Mouse (Mus musculus): ENCODE measurements around the gene Paxbp1.

DNA sequence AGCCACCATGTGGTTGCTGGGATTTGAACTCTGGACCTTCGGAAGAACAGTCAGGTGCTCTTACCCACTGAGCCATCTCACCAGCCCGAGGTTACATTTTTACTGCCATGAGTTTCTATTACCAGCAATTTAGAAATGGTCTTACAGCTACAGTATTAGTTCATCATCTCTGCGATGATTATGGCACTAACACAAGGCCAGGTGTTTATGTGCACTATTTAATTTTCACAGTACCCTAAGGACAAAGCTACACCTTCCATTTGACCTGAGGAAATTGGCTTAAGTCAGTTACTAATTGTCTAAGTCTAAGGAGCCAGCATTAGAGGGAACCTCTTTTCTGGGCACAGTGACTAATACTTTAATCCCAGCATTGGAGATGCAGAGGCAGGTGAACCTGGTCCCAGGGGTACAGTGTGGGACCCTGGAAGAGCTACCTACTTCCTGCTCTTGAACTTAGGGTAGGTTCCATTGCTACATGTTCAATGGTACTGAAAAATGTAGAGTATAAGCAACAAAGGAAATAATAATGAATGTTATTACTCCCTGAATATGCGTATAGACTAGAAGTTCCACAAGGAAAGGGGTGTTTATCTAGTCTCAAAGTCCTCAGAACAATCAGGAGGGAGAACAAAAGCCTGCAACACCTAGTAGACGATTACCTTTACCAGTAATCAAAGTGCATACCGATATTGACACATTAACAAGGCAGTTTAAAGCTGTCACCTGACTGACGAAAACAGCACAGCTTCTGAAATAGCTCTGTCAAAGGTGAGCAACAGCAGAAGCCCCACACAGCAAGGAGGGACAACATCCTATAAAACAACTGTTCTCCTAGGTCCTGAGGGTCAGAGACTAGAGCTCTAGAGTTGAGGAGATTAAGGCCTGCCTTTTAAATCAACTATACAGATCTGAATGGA lies 47.8 kb downstream of the Paxbp1 start:
- TF ChIP-seq CTCF (IDR thresholded peaks at IDR 0.05; ENCODE audit: low read depth) (no peak), EP300 (IDR thresholded peaks at IDR 0.05; ENCODE audit: low read depth) (no peak)

Measured in liver, postnatal 0 days (tissue).